Mouse (Mus musculus) c-Kit-positive CD71-negative TER-119-negative erythroid progenitor cells, embryonic 14.5 days (primary cell): ENCODE measurements around the gene Trappc13.
A peak's percentile ranks its signal among the peaks of the same experiment; 100 is the strongest.
"Not testable (repeated sequence)": the region's sequence is repeated elsewhere in the genome, so short reads cannot be mapped to it uniquely, and the experiment has no call there.

Source experiments
- DNase-seq: peaks from one replicate; pipeline ENCODE4 v3.0.0-alpha.2; 2013; ENCODE audit warnings: low read depth

The Trappc13 gene

GRCm38 (mm10) chr13:104177796-104178649 is at the start of gene Trappc13:
Gene Trappc13 (minus strand): TSS chr13:104178469.
- DNase-seq: peak; percentile 80

GRCm38 (mm10) chr13:104227478-104227877 is 49.2 kb upstream of the Trappc13 start:
- DNase-seq: no peak

GRCm38 (mm10) chr13:104204313-104204712 is 26.0 kb upstream of the Trappc13 start:
- no peak for DNase-seq

GRCm38 (mm10) chr13:104195891-104196290 is 17.6 kb upstream of the Trappc13 start:
- not testable (repeated sequence) for DNase-seq

- DNase-seq: no peak
Measured at GRCm38 (mm10) chr13:104187357-104187756, 9.1 kb upstream of the Trappc13 start.

GRCm38 (mm10) chr13:104179176-104179888 is 1.1 kb upstream of the Trappc13 start:
- peak; percentile 10 for DNase-seq

- DNase-seq: peak; percentile 99
Measured at GRCm38 (mm10) chr13:104178650-104179121, 417 bp upstream of the Trappc13 start, which contains the start of gene Trim23. Gene Trim23 (plus strand): TSS chr13:104178797.

- no peak for DNase-seq
Measured at GRCm38 (mm10) chr13:104176874-104177273, 1.4 kb downstream of the Trappc13 start.

- no peak for DNase-seq
Measured at GRCm38 (mm10) chr13:104172498-104172897, 5.8 kb downstream of the Trappc13 start.

- DNase-seq: no peak
Measured at GRCm38 (mm10) chr13:104171711-104172110, 6.6 kb downstream of the Trappc13 start.

- no peak for DNase-seq
Measured at GRCm38 (mm10) chr13:104155686-104156085, 22.6 kb downstream of the Trappc13 start.

- no peak for DNase-seq
Measured at GRCm38 (mm10) chr13:104155106-104155505, 23.2 kb downstream of the Trappc13 start.

GRCm38 (mm10) chr13:104154180-104154579 is 24.1 kb downstream of the Trappc13 start:
- no peak for DNase-seq

GRCm38 (mm10) chr13:104145646-104146045 is 32.6 kb downstream of the Trappc13 start:
- no peak for DNase-seq

- no peak for DNase-seq
Measured at GRCm38 (mm10) chr13:104144871-104145270, 33.4 kb downstream of the Trappc13 start.

- DNase-seq: peak; percentile 77
Measured at GRCm38 (mm10) chr13:104139369-104140209, 38.7 kb downstream of the Trappc13 start.

GRCm38 (mm10) chr13:104134510-104135085 is 43.7 kb downstream of the Trappc13 start:
- DNase-seq: no peak

- DNase-seq: no peak
Measured at GRCm38 (mm10) chr13:104132561-104132960, 45.7 kb downstream of the Trappc13 start.

- no peak for DNase-seq
Measured at GRCm38 (mm10) chr13:104123662-104124381, 54.4 kb downstream of the Trappc13 start.

GRCm38 (mm10) chr13:104122078-104122840 is 56.0 kb downstream of the Trappc13 start:
- DNase-seq: no peak
